Mouse (Mus musculus) C2C12 (cell line): Measurements from ENCODE around the gene Eya2.

Experiments used
- CTCF ChIP-seq: IDR thresholded peaks from one replicate; pipeline ENCODE4 v1.5.1; 2011; ENCODE audit not compliant: control insufficient read depth, insufficient read depth, insufficient read length
- MYOD1 ChIP-seq: IDR thresholded peaks from one replicate; pipeline ENCODE4 v1.6.1; 2011; ENCODE audit warnings: low read depth; ENCODE audit not compliant: control insufficient read depth, insufficient read length
- USF1 ChIP-seq: IDR thresholded peaks from one replicate; pipeline ENCODE4 v1.6.1; 2011; ENCODE audit warnings: low read depth, mild to moderate bottlenecking, control low read depth, moderate library complexity

DNA sequence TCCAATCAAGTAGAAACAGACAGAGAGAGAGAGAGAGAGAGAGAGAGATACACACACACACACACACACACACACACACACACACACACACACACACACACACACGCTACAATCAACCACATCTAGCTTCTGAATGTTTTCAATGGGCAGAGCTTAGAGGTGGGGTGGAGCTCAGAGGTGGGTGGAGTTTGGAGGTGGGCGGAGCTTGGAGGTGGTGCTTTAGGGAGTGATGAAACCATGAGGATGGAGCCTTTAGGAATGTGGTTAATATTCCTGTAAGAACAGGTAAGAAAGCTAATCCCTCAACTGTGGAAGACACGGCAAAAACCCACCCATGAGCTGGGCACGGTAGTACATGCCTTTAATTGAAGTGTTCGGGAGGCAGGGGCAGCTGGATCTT, 127.1 kb downstream of the Eya2 start:
- TF ChIP-seq CTCF (no peak), USF1 (no peak), MYOD1 (no peak)
